Mouse (Mus musculus) heart, embryonic 11.5 days (tissue): ENCODE measurements around the gene Brd3os. TPM values are rescaled to one million over a fixed set of nuclear protein-coding genes. Genes with fewer than 3 reads are reported as not detected.
A peak's percentile ranks its signal among the peaks of the same experiment; 100 is the strongest.

Experiments used
- ATAC-seq: fragments of 200-750 bp; cut with Nextera tagmentation; replicated peaks from 2 replicates; pipeline ENCODE4 v1.8.0; 2017; ENCODE audit warnings: moderate library complexity; ENCODE audit not compliant: insufficient number of reproducible peaks, low FRiP score, low TSS enrichment
- H3K27ac ChIP-seq: fragments of 300-500 bp; sonication (generic); 2 replicates; pipeline ENCODE4 v1.5.1; 2014; ENCODE audit warnings: mild to moderate bottlenecking, low read depth, low read length
- H3K27me3 ChIP-seq: fragments of 300-500 bp; sonication (generic); 2 replicates; pipeline ENCODE4 v1.6.1; 2014; ENCODE audit warnings: mild to moderate bottlenecking, low read length, mixed read lengths; ENCODE audit not compliant: control insufficient read depth, insufficient read depth
- H3K36me3 ChIP-seq: fragments of 300-500 bp; sonication (generic); 2 replicates; pipeline ENCODE4 v1.6.1; 2014; ENCODE audit warnings: mild to moderate bottlenecking, low read length, moderate library complexity, mixed read lengths; ENCODE audit not compliant: control insufficient read depth, insufficient read depth
- H3K4me1 ChIP-seq: fragments of 300-500 bp; sonication (generic); 2 replicates; pipeline ENCODE4 v1.6.1; 2014; ENCODE audit warnings: low read length; ENCODE audit not compliant: control insufficient read depth, insufficient read depth
- H3K4me2 ChIP-seq: fragments of 300-500 bp; sonication (generic); 2 replicates; pipeline ENCODE4 v1.6.1; 2014; ENCODE audit warnings: mild to moderate bottlenecking, moderate library complexity
- H3K4me3 ChIP-seq: fragments of 300-500 bp; sonication (generic); 2 replicates; pipeline ENCODE4 v1.5.1; 2014; ENCODE audit warnings: low read depth, low read length
- H3K9ac ChIP-seq: fragments of 300-500 bp; sonication (generic); 2 replicates; pipeline ENCODE4 v1.6.1; 2014; ENCODE audit warnings: mild to moderate bottlenecking, low read depth, low read length, moderate library complexity
- H3K9me3 ChIP-seq: fragments of 300-500 bp; sonication (generic); replicated peaks from 2 replicates; pipeline ENCODE4 v1.6.1; 2016; ENCODE audit warnings: low read length; ENCODE audit not compliant: control insufficient read depth
- WGBS: fragments of 180-500 bp; shearing (Covaris S2); extraction: QIAGEN DNeasy Blood & Tissue Kit; methylation state at CpG from one replicate; pipeline ENCODE4 v1.1.7; 2014; ENCODE audit not compliant: insufficient replicate concordance; 5-methylcytosine and 5-hydroxymethylcytosine counted together
- polyA plus RNA-seq: library from polyadenylated mRNA; unstranded; fragments of >200 nt; fragmentation: Nextera tagmentation; extraction: Ambion mirVana; gene quantifications from 2 replicates; pipeline ENCODE4 v1.2.1, GENCODE M21; 2014

The Brd3os gene
- polyA plus RNA-seq, 1 experiment from 2014 or later = 3.1 TPM

- no peak overlapping the region for H3K27ac ChIP-seq
- 15% methylated on average over 3 of the region's 3 CpGs for WGBS
- no peak overlapping the region for H3K4me3 ChIP-seq
- no peak overlapping the region for H3K9ac ChIP-seq
- H3K27me3 ChIP-seq = no peaks in the 10 kb centered on the region
- no peaks in the 10 kb centered on the region for H3K9me3 ChIP-seq
- no peak for ATAC-seq
- no peak overlapping the region for H3K4me2 ChIP-seq
- peaks cover 77% of the 10 kb centered on the region for H3K4me1 ChIP-seq
- no peaks in the 10 kb centered on the region for H3K36me3 ChIP-seq
Observed at GRCm38 (mm10) chr2:27416425-27416824, 25.7 kb upstream of the Brd3os start.

DNA sequence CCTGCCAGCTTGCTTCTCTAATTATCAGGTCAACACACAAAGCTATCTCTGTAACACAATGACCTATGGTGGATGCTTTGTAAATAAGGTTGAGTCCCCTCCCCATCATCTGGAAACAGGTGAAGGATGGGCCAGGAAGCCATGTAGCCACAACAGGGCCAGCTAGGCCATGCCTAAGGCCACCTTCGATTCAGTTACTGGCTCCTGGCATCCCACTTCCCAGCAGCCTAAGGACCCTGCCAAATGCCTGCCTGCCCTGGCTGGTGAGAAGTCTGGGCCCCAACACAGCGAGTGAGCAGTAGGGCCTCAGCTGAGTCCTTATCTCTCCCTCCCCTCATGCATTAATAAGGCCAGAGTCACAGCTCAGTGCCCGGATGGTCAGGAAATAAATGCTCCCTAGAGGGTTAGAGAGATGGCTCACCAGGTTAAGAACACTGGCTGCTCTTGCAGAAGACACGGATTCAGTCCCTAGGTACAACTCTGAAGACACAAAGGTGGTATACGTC lies 24.4 kb upstream of the Brd3os start:
- Histone ChIP-seq H3K9me3 (no peaks in the 10 kb centered on the region), H3K4me3 (no peak overlapping the region), H3K4me2 (no peak overlapping the region), H3K4me1 (peaks cover 68% of the 10 kb centered on the region), H3K27me3 (no peaks in the 10 kb centered on the region), H3K27ac (peak overlapping the region; percentile 38; the same call in 1 of the 2 replicates), H3K9ac (0 out of 2 replicates have a peak overlapping the region, but pooled peaks have one; percentile 43), H3K36me3 (no peaks in the 10 kb centered on the region)
- 34% methylated on average over 5 of the region's 5 CpGs for WGBS
- no peak for ATAC-seq

DNA sequence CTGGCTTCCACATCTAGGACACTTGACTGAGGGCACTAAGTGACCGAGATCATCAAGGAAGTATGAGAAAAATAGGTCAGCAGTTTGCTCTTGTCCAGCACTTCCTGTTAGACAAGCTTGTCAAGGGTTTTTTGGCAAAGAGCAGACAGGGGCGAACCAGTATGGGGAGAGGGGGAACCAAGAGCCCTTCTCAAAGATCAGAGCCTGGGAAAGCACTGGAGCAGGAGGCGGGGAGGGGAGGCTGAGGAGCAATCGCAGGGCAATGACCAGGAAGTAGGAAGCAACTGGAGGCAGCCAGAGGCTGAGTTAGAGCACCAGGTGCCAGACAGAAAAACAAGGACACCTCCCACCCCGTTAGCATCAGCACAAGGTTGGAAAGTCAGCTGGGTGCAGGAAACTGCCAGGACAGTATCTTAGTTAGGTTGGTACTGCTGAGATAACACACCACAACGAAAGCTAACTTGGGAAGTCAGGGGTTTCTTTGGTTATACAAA lies 23.5 kb upstream of the Brd3os start:
- ATAC-seq = no peak
- Histone ChIP-seq H3K27me3 (no peaks in the 10 kb centered on the region), H3K4me1 (peaks cover 66% of the 10 kb centered on the region), H3K9me3 (no peaks in the 10 kb centered on the region), H3K36me3 (no peaks in the 10 kb centered on the region), H3K9ac (peak overlapping the region; percentile 43; the same call in 1 of the 2 replicates), H3K4me3 (no peak overlapping the region), H3K4me2 (peak overlapping the region; percentile 3; the same call in 1 of the 2 replicates), H3K27ac (peak overlapping the region; percentile 42)
- 20% methylated on average over 6 of the region's 6 CpGs for WGBS

DNA sequence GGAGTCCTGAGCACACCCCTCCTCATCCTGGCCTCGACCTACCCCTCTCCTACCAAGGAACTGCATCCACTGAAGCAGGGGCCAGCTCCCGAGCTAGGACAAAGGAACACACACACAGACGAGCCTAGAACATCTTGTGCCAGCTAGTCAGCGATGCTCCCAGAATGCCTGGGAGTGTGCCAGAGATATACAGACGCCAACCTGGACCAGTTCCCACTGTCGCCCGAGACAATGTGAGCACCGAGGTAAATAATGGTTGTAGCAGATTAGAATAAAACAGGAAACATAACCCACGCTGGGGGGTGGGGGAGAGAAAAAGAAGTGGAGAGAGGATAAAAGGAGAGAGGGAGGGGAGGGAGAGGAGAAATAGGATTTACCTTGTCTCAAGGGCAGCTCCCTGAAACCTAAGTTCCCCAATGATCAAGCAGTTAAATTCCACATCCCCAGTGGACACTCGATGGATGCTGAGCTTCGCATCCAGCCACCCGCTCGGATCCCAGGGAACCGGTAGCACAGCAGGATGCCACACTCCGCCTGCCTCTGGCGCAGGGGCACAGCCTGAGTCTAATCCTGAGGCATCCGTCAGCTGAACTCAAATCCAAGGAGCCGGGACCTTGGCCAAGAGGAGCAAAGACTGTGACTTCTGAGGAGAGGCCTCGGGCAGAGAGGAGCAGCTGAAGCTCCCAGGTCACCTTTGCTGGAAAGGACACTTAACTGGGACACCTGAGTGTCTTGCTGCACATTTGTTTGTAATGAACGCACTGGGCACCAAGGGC lies 20.6 kb upstream of the Brd3os start:
- Histone ChIP-seq H3K4me2 (no peak overlapping the region), H3K36me3 (no peaks in the 10 kb centered on the region), H3K9me3 (no peaks in the 10 kb centered on the region), H3K4me1 (peaks cover 47% of the 10 kb centered on the region), H3K9ac (no peak overlapping the region), H3K4me3 (no peak overlapping the region), H3K27ac (no peak overlapping the region), H3K27me3 (no peaks in the 10 kb centered on the region)
- no peak for ATAC-seq
- 76% methylated on average over 20 of the region's 20 CpGs for WGBS

GRCm38 (mm10) chr2:27423596-27423995 lies 18.5 kb upstream of the Brd3os start:
- WGBS = 78% methylated on average over 7 of the region's 7 CpGs
- Histone ChIP-seq H3K27ac (no peak overlapping the region), H3K36me3 (no peaks in the 10 kb centered on the region), H3K4me1 (peaks cover 35% of the 10 kb centered on the region), H3K27me3 (no peaks in the 10 kb centered on the region), H3K9ac (no peak overlapping the region), H3K9me3 (no peaks in the 10 kb centered on the region), H3K4me2 (no peak overlapping the region), H3K4me3 (no peak overlapping the region)
- ATAC-seq = no peak

DNA sequence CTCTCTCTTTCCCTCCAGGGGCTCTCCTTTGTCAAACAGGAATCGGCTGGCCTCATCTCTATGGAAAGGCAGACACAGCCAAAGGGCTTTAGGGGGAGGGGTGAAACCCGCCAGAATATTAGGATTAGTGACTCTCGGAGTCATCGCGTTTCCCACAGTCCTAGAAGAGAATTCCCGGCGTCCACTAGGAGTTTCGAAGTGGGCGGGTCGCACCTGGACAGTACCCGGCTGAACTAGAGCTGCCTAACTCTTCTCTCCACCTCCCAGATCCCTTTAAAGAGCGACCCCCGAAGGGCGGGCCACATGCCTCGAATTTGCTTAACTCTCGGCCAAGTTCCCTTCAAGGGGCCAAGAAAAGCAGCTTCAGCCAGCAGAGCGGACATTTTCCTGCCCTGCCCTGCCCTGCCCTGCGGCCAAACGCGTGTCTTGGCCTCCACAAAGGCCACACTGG lies 16.9 kb upstream of the Brd3os start:
- no peak overlapping the region for H3K27ac ChIP-seq
- H3K36me3 ChIP-seq = no peaks in the 10 kb centered on the region
- no peaks in the 10 kb centered on the region for H3K9me3 ChIP-seq
- 1% methylated on average over 20 of the region's 20 CpGs for WGBS
- H3K4me2 ChIP-seq = peak overlapping the region; percentile 100
- no peaks in the 10 kb centered on the region for H3K27me3 ChIP-seq
- peak overlapping the region; percentile 84 for H3K4me3 ChIP-seq
- H3K4me1 ChIP-seq = peaks cover 21% of the 10 kb centered on the region
- ATAC-seq = no peak
- H3K9ac ChIP-seq = peak overlapping the region; percentile 88

DNA sequence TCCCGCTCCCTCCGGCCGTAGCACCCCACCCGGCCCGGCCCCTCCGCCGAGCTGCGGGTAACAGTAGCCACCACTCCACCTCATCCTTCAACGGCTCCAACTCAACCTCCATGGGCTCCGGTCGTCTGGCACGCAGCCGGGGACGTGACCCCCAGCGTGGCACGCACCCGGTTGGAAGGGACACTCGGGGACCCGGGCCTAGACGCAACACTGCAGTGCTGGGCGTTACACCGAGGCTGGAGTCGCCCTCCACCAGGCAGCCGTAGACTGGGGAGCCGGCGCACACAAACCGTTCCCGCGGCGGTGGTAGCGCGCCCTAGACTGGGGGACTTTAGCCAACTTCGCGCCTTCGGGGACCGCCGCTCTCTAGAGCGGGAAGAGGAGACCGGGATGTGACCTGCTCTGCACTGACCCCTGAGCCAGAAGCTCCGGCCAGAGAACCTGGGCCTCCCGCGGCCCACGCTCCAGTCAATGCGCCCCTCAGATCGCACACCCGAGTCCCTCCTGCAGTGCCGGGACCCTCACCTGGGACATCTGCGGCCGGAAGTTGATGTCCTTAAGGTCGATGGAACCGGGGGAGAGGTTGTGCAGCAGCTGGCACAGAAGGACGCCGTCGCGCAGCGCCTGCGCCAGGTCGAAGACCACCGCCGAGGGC lies 16.2 kb upstream of the Brd3os start:
- under 1% methylated on average over 58 of the region's 60 CpGs for WGBS
- no peaks in the 10 kb centered on the region for H3K9me3 ChIP-seq
- H3K27me3 ChIP-seq = no peaks in the 10 kb centered on the region
- no peaks in the 10 kb centered on the region for H3K36me3 ChIP-seq
- H3K4me3 ChIP-seq = peak overlapping the region; percentile 84
- peak overlapping the region; percentile 88 for H3K9ac ChIP-seq
- 0 out of 2 replicates have a peak overlapping the region, but pooled peaks have one; percentile 76 for H3K27ac ChIP-seq
- H3K4me2 ChIP-seq = peak overlapping the region; percentile 100
- ATAC-seq = no peak
- peaks cover 21% of the 10 kb centered on the region for H3K4me1 ChIP-seq

DNA sequence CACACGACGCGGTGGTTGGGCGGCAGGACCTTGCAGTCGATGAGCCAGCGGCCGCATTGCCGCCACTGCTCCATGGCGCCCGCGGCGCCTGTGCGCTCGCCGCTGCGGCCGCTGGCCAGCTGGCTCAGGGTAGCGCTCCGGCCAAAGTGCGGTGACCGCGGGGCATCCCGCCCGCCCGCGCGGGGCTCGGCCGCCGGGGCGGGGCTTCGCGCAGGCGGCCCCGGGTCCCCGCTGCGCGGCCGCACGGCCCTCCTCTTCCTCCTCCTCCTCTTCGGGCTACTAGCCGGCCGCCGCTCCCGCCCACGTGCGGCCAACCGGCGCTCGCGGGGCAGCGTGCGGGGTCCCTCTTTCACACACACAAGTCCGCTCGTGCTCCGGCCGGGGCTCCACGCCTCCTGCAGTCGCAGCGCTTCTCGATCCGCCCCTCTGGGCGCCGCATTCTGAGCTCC lies 15.7 kb upstream of the Brd3os start:
- peak overlapping the region; percentile 84 for H3K4me3 ChIP-seq
- under 1% methylated on average over 50 of the region's 64 CpGs for WGBS
- peak; percentile 60 for ATAC-seq
- H3K36me3 ChIP-seq = no peaks in the 10 kb centered on the region
- peaks cover 20% of the 10 kb centered on the region for H3K4me1 ChIP-seq
- H3K27ac ChIP-seq = peak overlapping the region; percentile 76
- no peaks in the 10 kb centered on the region for H3K27me3 ChIP-seq
- peak overlapping the region; percentile 88 for H3K9ac ChIP-seq
- H3K9me3 ChIP-seq = no peaks in the 10 kb centered on the region
- peak overlapping the region; percentile 100 for H3K4me2 ChIP-seq
